Mouse (Mus musculus): ENCODE data around the gene Thada.

- no peak for TF ChIP-seq CTCF (IDR thresholded peaks at IDR 0.05)
- TF ChIP-seq POLR2A (IDR thresholded peaks at IDR 0.05; ENCODE audit: insufficient read depth, low read depth, low read length), result no peak
Measured at GRCm38 (mm10) chr17:84228223-84228622, 237.8 kb downstream of the Thada start.

Data from heart, adult 2 months (tissue).